Mouse (Mus musculus) layer of hippocampus, postnatal 25 days (tissue): ENCODE results near the gene Msi2. TPM values are rescaled to one million over a fixed set of nuclear protein-coding genes. Genes with fewer than 3 reads are reported as not detected.

ENCODE experiments used
- DNase-seq, 2 experiments: peaks; one replicate each; pipeline ENCODE4 v3.0.0; 2022; ENCODE audit warnings: mixed read lengths in 2 of 2, low spot score in 1 of 2; ENCODE audit errors: extremely low spot score in 1 of 2
- total RNA-seq, 2 experiments: library from RNA; stranded (reverse); gene quantifications; 2 replicates each; pipeline ENCODE4 v1.2.3; 2021

The Msi2 gene
- total RNA-seq, 2 experiments from 2014 or later, result 89.4 to 90.0 TPM

GRCm38 (mm10) chr11:88574575-88575360, 143.5 kb downstream of the Msi2 start:
- no peak for DNase-seq

- DNase-seq, result no peak
These were observed 145.3 kb downstream of the Msi2 start for GRCm38 (mm10) chr11:88573013-88573412.

- no peak for DNase-seq
These were observed 145.9 kb downstream of the Msi2 start for GRCm38 (mm10) chr11:88572461-88572860.

DNA sequence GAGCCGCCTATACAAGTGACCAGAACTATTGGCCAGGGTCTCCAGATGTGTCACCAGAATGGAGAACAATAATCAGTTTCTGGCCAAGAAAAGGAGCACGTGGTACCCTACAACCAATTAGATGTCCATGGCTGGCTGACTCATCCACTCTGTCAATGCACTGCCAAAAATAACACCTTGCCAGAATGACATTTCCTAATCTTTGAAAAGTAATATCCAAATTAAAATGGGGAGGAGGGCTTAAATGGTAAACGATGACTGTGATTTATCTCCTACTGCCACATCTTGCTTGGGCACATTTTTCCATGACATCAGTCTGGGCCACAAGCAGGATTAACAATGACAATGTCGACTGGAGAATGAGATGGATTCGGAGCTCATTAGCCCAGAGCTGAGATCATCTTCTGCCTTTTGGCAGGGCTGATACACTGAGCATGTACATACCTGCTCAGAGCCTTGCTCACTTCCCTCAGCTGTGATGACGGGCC, 147.6 kb downstream of the Msi2 start:
- no peak for DNase-seq

- no peak for DNase-seq
These were observed 151.4 kb downstream of the Msi2 start for GRCm38 (mm10) chr11:88566613-88567606.

- DNase-seq, result no peak
These were observed 153.5 kb downstream of the Msi2 start for GRCm38 (mm10) chr11:88564810-88565209.

GRCm38 (mm10) chr11:88564363-88564762, 153.9 kb downstream of the Msi2 start:
- DNase-seq, result no peak

GRCm38 (mm10) chr11:88561191-88561590, 157.1 kb downstream of the Msi2 start:
- DNase-seq, result no peak

DNA sequence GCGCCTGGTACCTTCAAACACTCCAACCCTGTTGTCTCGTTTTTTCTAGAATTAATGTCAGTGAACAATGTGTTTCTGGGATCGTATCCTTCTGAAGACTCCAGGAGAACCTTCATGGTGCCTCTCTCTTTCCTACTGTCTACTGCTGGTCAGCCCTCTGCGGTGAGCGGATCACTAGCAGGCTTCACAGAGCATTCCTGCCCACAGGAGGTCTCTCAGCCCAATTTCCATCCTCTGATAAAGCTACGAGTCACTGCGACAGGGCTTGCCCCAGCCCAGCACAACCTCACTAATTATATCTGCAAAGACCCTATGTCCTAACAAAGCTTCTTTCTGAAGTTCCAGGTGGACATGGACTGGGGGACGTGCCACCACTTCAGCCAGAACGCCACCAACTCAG, 157.7 kb downstream of the Msi2 start:
- no peak for DNase-seq

DNA sequence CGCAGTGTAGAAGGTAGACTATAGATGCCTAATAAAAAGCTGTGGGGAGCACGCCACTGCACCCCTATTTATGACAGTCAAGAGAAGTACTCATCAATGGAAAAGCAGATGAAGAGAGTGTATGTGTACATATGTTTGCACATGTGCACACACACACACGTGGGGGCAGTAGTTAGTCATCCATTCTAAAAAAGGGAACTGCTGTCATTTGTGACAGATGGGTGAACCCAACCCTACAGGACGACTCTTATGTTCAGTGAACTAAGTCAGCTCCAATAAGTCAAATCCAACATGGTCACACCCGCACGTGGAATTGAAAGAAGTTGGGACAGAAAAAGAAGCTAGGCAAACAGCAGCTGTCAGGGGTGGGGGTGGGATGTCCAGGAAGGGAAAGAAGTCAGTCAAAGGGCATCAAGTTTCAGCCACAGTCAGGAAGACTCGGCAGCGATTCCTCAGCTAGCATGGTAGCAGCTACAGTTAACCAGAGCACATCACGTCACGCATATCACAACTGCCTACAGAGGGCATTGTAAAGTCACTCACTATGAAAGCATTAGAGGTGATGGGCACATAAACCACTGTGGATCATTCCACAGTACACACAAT, 158.8 kb downstream of the Msi2 start:
- DNase-seq, result no peak

DNA sequence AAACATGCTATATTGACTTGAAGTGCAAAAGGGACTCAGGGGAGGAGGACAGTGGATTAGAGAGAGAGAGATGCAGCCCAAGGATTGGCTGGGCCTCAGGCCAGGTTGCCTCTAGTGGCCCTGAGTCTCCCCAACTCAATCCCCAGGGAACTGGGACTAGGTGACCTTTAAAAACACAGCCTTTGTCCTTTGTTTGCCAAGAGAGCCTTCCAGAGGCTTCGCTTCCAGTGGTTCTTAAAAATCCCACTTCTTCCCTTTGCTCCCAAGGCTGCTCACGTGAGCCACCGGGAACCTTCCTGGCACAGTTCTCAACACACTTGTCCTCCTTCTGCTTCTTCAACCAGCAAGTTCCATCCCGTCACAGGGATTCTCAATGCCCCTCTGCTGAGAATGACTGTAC, 159.6 kb downstream of the Msi2 start:
- no peak for DNase-seq

- DNase-seq, result no peak
These were observed 160.3 kb downstream of the Msi2 start for GRCm38 (mm10) chr11:88557828-88558580.

DNA sequence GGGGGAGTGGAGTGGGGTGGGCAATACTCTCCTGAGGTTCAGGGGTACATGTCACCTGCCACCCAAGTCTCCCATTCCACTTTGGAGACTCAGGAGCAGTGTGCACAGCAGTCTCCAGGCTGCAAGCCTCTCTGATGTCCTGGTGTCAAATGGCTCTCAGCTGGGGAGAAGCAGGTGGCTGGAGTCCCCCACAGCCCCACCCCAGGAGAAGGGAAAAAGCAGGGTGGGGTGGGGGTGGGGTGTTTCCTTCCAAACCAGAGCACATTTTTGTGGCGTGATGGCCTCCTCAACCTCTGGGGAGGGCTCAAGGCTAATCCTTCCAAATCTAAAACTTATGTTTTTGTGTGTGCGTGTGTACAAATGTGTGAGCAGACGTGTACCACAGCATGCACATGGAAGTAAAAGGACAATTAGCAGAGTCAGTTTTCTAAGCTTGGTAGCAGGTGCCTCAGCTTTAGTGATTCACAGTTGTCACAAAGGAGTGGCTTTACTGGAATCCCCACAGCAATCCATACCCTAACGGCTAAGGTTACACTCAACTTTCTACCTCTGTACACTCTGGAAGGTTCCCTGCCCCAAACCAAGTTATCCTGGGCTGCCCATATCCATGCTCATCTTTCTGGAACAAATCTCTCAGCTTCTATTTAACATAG, 161.1 kb downstream of the Msi2 start:
- no peak for DNase-seq

- DNase-seq, result no peak
These were observed 162.3 kb downstream of the Msi2 start for GRCm38 (mm10) chr11:88555902-88556549.

- DNase-seq, result no peak
These were observed 163.0 kb downstream of the Msi2 start for GRCm38 (mm10) chr11:88555232-88555818.

GRCm38 (mm10) chr11:88553521-88554310, 164.6 kb downstream of the Msi2 start:
- no peak for DNase-seq

- DNase-seq, result peak; percentile 31 to 73
These were observed 165.3 kb downstream of the Msi2 start for GRCm38 (mm10) chr11:88552987-88553386.

GRCm38 (mm10) chr11:88552385-88552784, 165.9 kb downstream of the Msi2 start:
- no peak for DNase-seq
